Mouse (Mus musculus) CH12.LX (cell line): ENCODE results near the gene Avl9. TPM values are rescaled to one million over a fixed set of nuclear protein-coding genes. Genes with fewer than 3 reads are reported as not detected.

ENCODE experiments used
- DNase-seq: peaks from one replicate; pipeline ENCODE4 v3.0.0-alpha.2; 2013; ENCODE audit errors: extremely low read depth
- H3K27ac ChIP-seq: 2 replicates; pipeline ENCODE4 v1.5.1; 2012; ENCODE audit warnings: low read depth, mild to moderate bottlenecking, control low read depth, moderate library complexity; ENCODE audit not compliant: insufficient read depth
- H3K27me3 ChIP-seq: replicated peaks from 2 replicates; pipeline ENCODE3; 2012; ENCODE audit warnings: inconsistent platforms
- H3K36me3 ChIP-seq, 2 experiments: replicated peaks in 1 of 2; 2 replicates each; pipeline versions ENCODE3 to v1.6.1; 2012; ENCODE audit warnings: inconsistent platforms in 1 of 2, low read length in 1 of 2, mild to moderate bottlenecking in 1 of 2, mixed read lengths in 1 of 2, moderate library complexity in 1 of 2; ENCODE audit not compliant: control insufficient read depth in 1 of 2, insufficient read depth in 1 of 2
- H3K4me1 ChIP-seq, 2 experiments: 2 replicates each; pipeline ENCODE4 v1.6.1; 2012; ENCODE audit warnings: inconsistent platforms in 1 of 2, moderate library complexity in 1 of 2; ENCODE audit not compliant: insufficient read depth in 2 of 2, control insufficient read depth in 1 of 2
- H3K4me2 ChIP-seq: 2 replicates; pipeline ENCODE4 v1.6.1; 2012; ENCODE audit warnings: low read depth, mild to moderate bottlenecking, control low read depth; ENCODE audit not compliant: poor library complexity, insufficient read depth, severe bottlenecking
- H3K4me3 ChIP-seq, 3 experiments: fragments of 150-350 bp in 1 of 3; sonication (generic) in 1 of 3; replicated peaks in 1 of 3; 2 replicates each; pipeline versions ENCODE3 to v1.5.1; 2011 to 2012; ENCODE audit warnings: low read depth in 2 of 3, low read length in 2 of 3, mild to moderate bottlenecking in 2 of 3, moderate library complexity in 2 of 3, control low read depth in 1 of 3, improper control_type of control experiment in 1 of 3, inconsistent platforms in 1 of 3, mixed read lengths in 1 of 3; ENCODE audit not compliant: poor library complexity in 1 of 3
- H3K79me2 ChIP-seq: replicated peaks from 2 replicates; pipeline ENCODE4 v1.6.1; 2012; ENCODE audit warnings: mild to moderate bottlenecking, moderate library complexity; ENCODE audit not compliant: control insufficient read depth, poor library complexity, insufficient read depth, severe bottlenecking; ENCODE audit errors: extremely low read depth
- H3K9ac ChIP-seq: 2 replicates; pipeline ENCODE4 v1.6.1; 2012; ENCODE audit warnings: low read depth, mild to moderate bottlenecking, control low read depth, moderate library complexity; ENCODE audit not compliant: insufficient read depth
- H3K9me3 ChIP-seq: replicated peaks from 2 replicates; pipeline ENCODE3; 2012; ENCODE audit warnings: low read length, inconsistent platforms, mixed read lengths
- CTCF ChIP-seq, 2 experiments: IDR thresholded peaks in 1 of 2; conservative IDR thresholded peaks in 1 of 2; 2 replicates each; pipeline ENCODE4 v1.5.1; 2011 to 2012; ENCODE audit warnings: low read depth in 2 of 2, low read length in 2 of 2, improper control_type of control experiment in 1 of 2, inconsistent platforms in 1 of 2, mild to moderate bottlenecking in 1 of 2, moderate library complexity in 1 of 2
- E2F4 ChIP-seq: IDR thresholded peaks from 2 replicates; pipeline ENCODE4 v1.6.1; 2011; ENCODE audit warnings: low read depth, low read length, improper control_type of control experiment; ENCODE audit not compliant: insufficient replicate concordance
- ELF1 ChIP-seq: IDR thresholded peaks from 2 replicates; pipeline ENCODE4 v1.6.1; 2014; ENCODE audit warnings: low read depth, mild to moderate bottlenecking, inconsistent platforms, low read length, improper control_type of control experiment
- EP300 ChIP-seq: IDR thresholded peaks from 2 replicates; pipeline ENCODE4 v1.6.1; 2011; ENCODE audit warnings: low read length, improper control_type of control experiment
- ETS1 ChIP-seq: conservative IDR thresholded peaks from 2 replicates; pipeline ENCODE4 v1.6.1; 2012; ENCODE audit warnings: low read depth, mild to moderate bottlenecking, inconsistent platforms, low read length, improper control_type of control experiment, moderate library complexity
- HCFC1 ChIP-seq: IDR thresholded peaks from 2 replicates; pipeline ENCODE4 v1.6.1; 2012; ENCODE audit warnings: low read depth, mild to moderate bottlenecking, inconsistent platforms, low read length, improper control_type of control experiment
- IRF4 ChIP-seq: IDR thresholded peaks from 2 replicates; pipeline ENCODE4 v1.6.1; 2014; ENCODE audit warnings: low read depth, mild to moderate bottlenecking, inconsistent platforms, low read length, improper control_type of control experiment
- MAX ChIP-seq: IDR thresholded peaks from 2 replicates; pipeline ENCODE4 v1.6.1; 2011; ENCODE audit warnings: low read length, improper control_type of control experiment
- MXI1 ChIP-seq: IDR thresholded peaks from 2 replicates; pipeline ENCODE4 v1.6.1; 2011; ENCODE audit warnings: mild to moderate bottlenecking, low read depth, low read length, improper control_type of control experiment
- NRF1 ChIP-seq: IDR thresholded peaks from 2 replicates; pipeline ENCODE4 v1.6.1; 2014; ENCODE audit warnings: low read depth, mild to moderate bottlenecking, inconsistent platforms, low read length, improper control_type of control experiment, moderate library complexity
- POLR2A ChIP-seq: IDR thresholded peaks from 2 replicates; pipeline ENCODE4 v1.6.1; 2011; ENCODE audit warnings: low read depth, mild to moderate bottlenecking, improper control_type of control experiment, low read length
- RAD21 ChIP-seq: IDR thresholded peaks from 2 replicates; pipeline ENCODE4 v1.6.1; 2011; ENCODE audit warnings: low read depth, mild to moderate bottlenecking, low read length, improper control_type of control experiment, moderate library complexity
- SIN3A ChIP-seq: IDR thresholded peaks from 2 replicates; pipeline ENCODE4 v1.6.1; 2012; ENCODE audit warnings: low read length, improper control_type of control experiment, inconsistent platforms
- SMC3 ChIP-seq: IDR thresholded peaks from 2 replicates; pipeline ENCODE4 v1.6.1; 2011; ENCODE audit warnings: low read depth, low read length, improper control_type of control experiment
- USF1 ChIP-seq: IDR thresholded peaks from 2 replicates; pipeline ENCODE4 v1.6.1; 2014; ENCODE audit warnings: low read depth, mild to moderate bottlenecking, inconsistent platforms, low read length, improper control_type of control experiment
- USF2 ChIP-seq: conservative IDR thresholded peaks from 2 replicates; pipeline ENCODE4 v1.6.1; 2011; ENCODE audit warnings: low read depth, low read length, improper control_type of control experiment
- ZC3H11A ChIP-seq: IDR thresholded peaks from 2 replicates; pipeline ENCODE4 v1.6.1; 2012; ENCODE audit warnings: low read depth, mild to moderate bottlenecking, inconsistent platforms, low read length, improper control_type of control experiment
- ZKSCAN1 ChIP-seq: IDR thresholded peaks from 2 replicates; pipeline ENCODE4 v1.6.1; 2012; ENCODE audit warnings: low read depth, inconsistent platforms, low read length, improper control_type of control experiment, borderline replicate concordance
- ZMIZ1 ChIP-seq: IDR thresholded peaks from 2 replicates; pipeline ENCODE4 v1.6.1; 2012; ENCODE audit warnings: low read depth, mild to moderate bottlenecking, inconsistent platforms, low read length, improper control_type of control experiment
- dilution Hi-C: fragments of 300-500 bp; cut with MboI; formaldehyde crosslinking; loops from 2 replicates; pipeline ENCODE4 v1.14.3; 2020; ENCODE audit warnings: low sequenced_read_pairs; ENCODE audit not compliant: extremely low pct_unique_long_range_greater_than_20kb, extremely low pct_ligation_motif_present
- in situ Hi-C: fragments of 300-500 bp; cut with MboI; formaldehyde crosslinking; loops from 3 replicates; pipeline ENCODE4 v1.14.3; 2019; ENCODE audit warnings: low sequenced_read_pairs, low pct_ligation_motif_present, low pct_unique_long_range_greater_than_20kb, mixed read lengths
- polyA plus RNA-seq: library from polyadenylated mRNA; unstranded; fragments of >175 nt; gene quantifications from 2 replicates; pipeline ENCODE4 v1.2.1, GENCODE M21; 2012; ENCODE audit warnings: low read depth; ENCODE audit not compliant: insufficient read length
- total RNA-seq, 2 experiments: library from RNA; depleted of rRNA; stranded (reverse); fragments of 300-350 nt in 1 of 2; fragments of >200 nt in 1 of 2; gene quantifications; 2 replicates each; pipeline ENCODE4 v1.2.3; 2012 to 2014

Avl9 gene
- total and polyA plus RNA-seq, 3 experiments, result 12.8 to 20.4 (median 13.1) TPM

DNA sequence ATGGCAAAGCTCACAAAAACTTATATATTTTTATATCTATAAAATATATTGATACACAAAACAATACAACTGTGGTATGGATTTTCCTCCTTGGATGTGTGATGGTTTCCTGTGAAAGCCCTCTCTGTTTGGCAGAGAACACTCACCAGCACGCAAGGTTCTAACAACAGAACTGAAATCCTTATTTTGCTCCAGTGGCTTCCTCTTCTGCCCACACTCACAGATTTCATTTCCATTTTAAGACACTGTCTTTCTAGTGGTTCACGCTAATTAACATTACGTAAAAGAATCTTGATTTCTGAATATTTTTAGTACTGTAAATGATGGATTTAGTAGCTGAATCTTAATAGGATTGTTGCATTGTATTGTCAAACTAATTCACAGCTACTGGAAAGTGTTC is 26.5 kb upstream of the Avl9 start:
- H3K9me3 ChIP-seq, result no peaks in the 10 kb centered on the region
- peak overlapping the region; percentile 15; the same call in 1 of the 2 replicates for H3K4me2 ChIP-seq
- H3K9ac ChIP-seq, result no peak overlapping the region
- DNase-seq, result no peak
- H3K27ac ChIP-seq, result no peak overlapping the region
- no peak overlapping the region for H3K4me3 ChIP-seq
- 0 out of 4 replicates have a peak, but pooled peaks cover 0 to 3% of the 10 kb centered on the region in 2 experiments for H3K4me1 ChIP-seq
- H3K36me3 ChIP-seq, result no peaks in the 10 kb centered on the region
- no peaks in the 10 kb centered on the region for H3K79me2 ChIP-seq
- no peak for TF ChIP-seq EP300
- TF ChIP-seq ETS1, result no peak
- no peak for TF ChIP-seq MXI1
- no peak for TF ChIP-seq NRF1
- no peak for TF ChIP-seq ZMIZ1
- TF ChIP-seq MAX, result no peak
- no peak for TF ChIP-seq HCFC1
- TF ChIP-seq ZKSCAN1, result no peak
- TF ChIP-seq, all 38 proteins: peak for 0
- no peaks in the 10 kb centered on the region for H3K27me3 ChIP-seq
- dilution Hi-C loops, result no loop called here
- in situ Hi-C loops, result no loop called here

DNA sequence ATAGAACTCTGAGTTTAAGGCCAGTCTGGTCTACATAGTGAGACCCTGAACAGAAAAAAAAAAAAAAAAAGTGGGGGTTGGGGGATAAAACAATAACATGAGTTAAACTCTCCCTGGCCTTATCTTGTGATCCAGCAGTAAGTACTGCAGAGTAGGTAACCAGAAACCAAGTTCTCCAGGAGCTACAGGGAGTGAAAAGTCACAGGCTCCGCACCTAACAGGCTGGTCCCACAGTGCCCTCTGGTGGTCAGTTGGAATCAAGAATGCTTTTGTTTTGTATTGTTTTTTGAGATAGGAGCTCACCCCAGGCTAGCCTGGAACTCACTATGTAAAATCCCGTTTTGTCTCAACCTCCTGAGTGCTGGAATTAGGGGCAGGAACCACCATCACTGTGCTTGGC is 23.5 kb upstream of the Avl9 start:
- H3K4me3 ChIP-seq, result no peak overlapping the region
- DNase-seq, result peak; percentile 80

DNA sequence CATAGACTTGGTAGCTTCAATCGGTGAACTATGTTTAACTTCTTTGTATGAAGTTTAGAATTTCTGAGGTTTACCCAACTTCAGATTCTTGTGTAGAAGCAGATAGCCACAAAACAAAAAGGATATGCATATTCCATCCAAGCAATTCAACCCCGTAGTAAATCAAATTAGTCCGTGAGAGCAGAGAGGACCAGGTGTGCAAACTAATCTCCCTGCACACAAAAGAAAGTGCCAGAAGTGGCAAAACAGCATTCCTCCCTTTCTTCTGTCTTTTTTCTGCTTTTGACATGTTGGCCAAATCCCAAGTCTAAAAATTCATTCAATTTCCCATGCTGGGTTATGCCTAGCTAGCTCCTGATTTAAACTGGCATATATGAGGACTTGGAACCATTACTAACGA is 22.3 kb upstream of the Avl9 start:
- dilution Hi-C loops, result no loop called here

More for the DNA sequence above, 23.5 kb upstream of the Avl9 start:
- Histone ChIP-seq H3K27ac (no peak overlapping the region), H3K4me1 (0 out of 4 replicates have a peak, but pooled peaks cover 0 to 3% of the 10 kb centered on the region in 2 experiments), H3K9ac (no peak overlapping the region), H3K36me3 (no peaks in the 10 kb centered on the region), H3K4me2 (no peak overlapping the region), H3K9me3 (no peaks in the 10 kb centered on the region)
- dilution Hi-C loops (no loop called here), in situ Hi-C loops (no loop called here)
- TF ChIP-seq ELF1, result no peak
- TF ChIP-seq MXI1, result no peak
- TF ChIP-seq EP300, result no peak
- TF ChIP-seq SIN3A, result no peak
- TF ChIP-seq CTCF (conservative IDR thresholded peaks at IDR 0.05 in 1 of 2, IDR thresholded peaks at IDR 0.05 in 1 of 2; ENCODE audit: low read depth in 2 of 2, low read length in 2 of 2), result peak; percentile 80 to 85
- peak; percentile 67 for TF ChIP-seq SMC3
- peak; percentile 77 for TF ChIP-seq RAD21
- TF ChIP-seq E2F4, result no peak
- no peak for TF ChIP-seq ZC3H11A
- TF ChIP-seq, all 38 proteins: peak for 3
- Histone ChIP-seq H3K79me2 (no peaks in the 10 kb centered on the region), H3K27me3 (no peaks in the 10 kb centered on the region)

More for the DNA sequence above, 22.3 kb upstream of the Avl9 start:
- Histone ChIP-seq H3K27ac (no peak overlapping the region), H3K79me2 (no peaks in the 10 kb centered on the region), H3K27me3 (no peaks in the 10 kb centered on the region), H3K4me2 (no peak overlapping the region), H3K36me3 (no peaks in the 10 kb centered on the region), H3K4me3 (no peak overlapping the region), H3K9me3 (no peaks in the 10 kb centered on the region), H3K9ac (no peak overlapping the region), H3K4me1 (0 out of 4 replicates have a peak, but pooled peaks cover 0 to 3% of the 10 kb centered on the region in 2 experiments)
- TF ChIP-seq ZC3H11A, result no peak
- no peak for TF ChIP-seq CTCF (conservative IDR thresholded peaks at IDR 0.05 in 1 of 2, IDR thresholded peaks at IDR 0.05 in 1 of 2; ENCODE audit: low read depth in 2 of 2, low read length in 2 of 2)
- no peak for TF ChIP-seq USF1
- no peak for TF ChIP-seq IRF4
- TF ChIP-seq USF2, result no peak
- no peak for TF ChIP-seq E2F4
- TF ChIP-seq POLR2A, result no peak
- in situ Hi-C loops, result no loop called here
- no peak for DNase-seq
